Mouse (Mus musculus): Measurements from ENCODE around the gene Ecel1.

The Ecel1 gene

GRCm38 (mm10) chr1:87098358-87098975 is 57.9 kb downstream of the Ecel1 start:
- peak; percentile 83 to 86 for DNase-seq
